In the genomic region with DNA sequence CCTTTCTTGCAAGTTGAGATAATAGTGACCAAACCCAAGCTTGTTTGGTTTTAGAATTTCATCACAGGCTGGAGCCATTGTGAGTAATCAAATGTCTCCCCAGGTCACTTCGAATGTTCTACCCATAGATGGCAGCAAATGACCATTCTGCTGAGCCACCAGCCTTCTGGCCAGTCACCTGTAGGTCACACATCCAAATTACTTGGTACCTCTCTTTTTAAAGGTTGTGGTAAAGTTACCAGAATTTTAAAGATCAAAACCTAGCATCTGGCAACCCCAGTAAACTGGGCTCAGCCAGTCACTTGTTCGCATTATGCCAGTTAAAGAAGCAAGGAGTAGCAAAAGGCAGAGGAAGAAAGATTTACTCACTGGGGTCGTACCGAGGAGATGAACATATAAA, we compare ENCODE assay signal across 8 mouse cellular contexts. TPM values are rescaled to one million over a fixed set of nuclear protein-coding genes. Genes with fewer than 3 reads are reported as not detected.
DNase-seq lines count a peak whose midpoint lies in the region.

No protein-coding gene starts in this region.

- DNase-seq in gastrocnemius, adult 18-20 months (ENCODE audit: low spot score) = peak; percentile 65
- DNase-seq in gastrocnemius, adult 8-10 months (ENCODE audit: low spot score in 2 of 2) = no peak
- peak; percentile 46 for DNase-seq in urinary bladder, postnatal 14 days (ENCODE audit: low spot score)
- DNase-seq in urinary bladder, postnatal 10 days (ENCODE audit: low spot score) = no peak
- DNase-seq in cerebellum, adult 9-11 months = peak; percentile 78
- DNase-seq in heart, postnatal 25 days (ENCODE audit: low spot score) = peak; percentile 17
- DNase-seq in lung, postnatal 14 days = peak; percentile 65
- DNase-seq in thymus, postnatal 14 days = peak; percentile 58

- intact Hi-C loops in heart, postnatal 25 days (cut with DNase I) = loop anchor here (1.0 kb wide), 2 partner anchors 129 to 143 kb away; no protein-coding TSS in a partner anchor

RNA-seq across cellular contexts. Expression of gene Rnf182, which starts 19.6 kb away (rescaled TPM):
- total RNA-seq in gastrocnemius, adult 18-20 months (2021) = not detected
- under 1 TPM in 2 of 4 experiments, not detected in 2; 0.10 to 0.11 TPM for total RNA-seq in gastrocnemius, adult 8-10 months (2022)
- under 1 TPM in 1 of 2 experiments, not detected in 1; 0.22 TPM for total RNA-seq in heart, postnatal 25 days (2021)

RNA-seq across cellular contexts. Expression of gene Mcur1, which starts 35.9 kb away (rescaled TPM):
- 10 to 100 TPM; 30.3 to 31.7 TPM for total RNA-seq in gastrocnemius, adult 18-20 months (2021)
- 10 to 100 TPM; 25.5 to 34.6 (median 30.2) TPM for total RNA-seq in gastrocnemius, adult 8-10 months (2022)
- total RNA-seq in heart, postnatal 25 days (2021) = 10 to 100 TPM; 45.0 to 46.3 TPM

Comparison
In these comparisons a context has a peak if more than half of its experiments do, and no peak if none do; other contexts are left out.
1. DNase-seq: peak in gastrocnemius, adult 18-20 months (single experiment), urinary bladder, postnatal 14 days (single experiment), cerebellum, adult 9-11 months (single experiment), heart, postnatal 25 days (single experiment), lung, postnatal 14 days (single experiment) and thymus, postnatal 14 days (single experiment); none in gastrocnemius, adult 8-10 months (0 of 2) and urinary bladder, postnatal 10 days (single experiment).